Mouse (Mus musculus) myocyte (in vitro differentiated cells): ENCODE measurements at regions not wholly inside any gene's neighbourhood (a gene's known extent, or its start where the extent isn't known, plus 50 kb on each side); places are given as distances from the start of the nearest gene placed in this dataset.
A peak's percentile ranks its signal among the peaks of the same experiment; 100 is the strongest.
"Not testable (repeated sequence)": the region's sequence is repeated elsewhere in the genome, so short reads cannot be mapped to it uniquely, and the experiment has no call there.

Experiments
- H3K27me3 ChIP-seq: one replicate; pipeline ENCODE4 v1.6.1; 2011; ENCODE audit not compliant: control insufficient read depth, insufficient read depth, insufficient read length
- H3K36me3 ChIP-seq: one replicate; pipeline ENCODE4 v1.6.1; 2011; ENCODE audit not compliant: control insufficient read depth, insufficient read depth
- H3K4me2 ChIP-seq: one replicate; pipeline ENCODE4 v1.6.1; 2011; ENCODE audit warnings: low read depth, control low read depth
- H3K4me3 ChIP-seq: one replicate; pipeline ENCODE4 v1.5.1; 2011; ENCODE audit warnings: mild to moderate bottlenecking, control low read depth, moderate library complexity
- H3K79me2 ChIP-seq: one replicate; pipeline ENCODE4 v1.6.1; 2011; ENCODE audit not compliant: control insufficient read depth, insufficient read depth
- H3ac ChIP-seq: one replicate; pipeline ENCODE4 v1.6.1; 2011; ENCODE audit not compliant: control insufficient read depth, insufficient read length
- CEBPB ChIP-seq: IDR thresholded peaks from 2 replicates; pipeline ENCODE4 v1.6.1; 2011; ENCODE audit warnings: mild to moderate bottlenecking, moderate library complexity; ENCODE audit not compliant: poor library complexity, insufficient read depth, severe bottlenecking
- E2F4 ChIP-seq: IDR thresholded peaks from one replicate; pipeline ENCODE4 v1.6.1; 2011; ENCODE audit warnings: mild to moderate bottlenecking, control low read depth, moderate library complexity; ENCODE audit not compliant: insufficient read depth
- MAX ChIP-seq: IDR thresholded peaks from one replicate; pipeline ENCODE4 v1.6.1; 2011; ENCODE audit warnings: low read depth, mild to moderate bottlenecking, control low read depth
- MYOD1 ChIP-seq, 3 experiments: IDR thresholded peaks; one replicate each; pipeline ENCODE4 v1.6.1; 2011; ENCODE audit warnings: control low read depth in 2 of 3, low read depth in 2 of 3, mild to moderate bottlenecking in 2 of 3, moderate library complexity in 1 of 3; ENCODE audit not compliant: insufficient read length in 2 of 3, control insufficient read depth in 1 of 3
- MYOG ChIP-seq, 3 experiments: IDR thresholded peaks; one replicate each; pipeline ENCODE4 v1.6.1; 2011; ENCODE audit warnings: control low read depth in 2 of 3, low read depth in 2 of 3, mild to moderate bottlenecking in 2 of 3; ENCODE audit not compliant: insufficient read length in 2 of 3, control insufficient read depth in 1 of 3, insufficient read depth in 1 of 3
- POLR2A ChIP-seq: IDR thresholded peaks from one replicate; pipeline ENCODE4 v1.6.1; 2011; ENCODE audit warnings: low read depth, mild to moderate bottlenecking, control low read depth, moderate library complexity; ENCODE audit not compliant: insufficient read length
- POLR2AphosphoS2 ChIP-seq: IDR thresholded peaks from one replicate; pipeline ENCODE4 v1.6.1; 2011; ENCODE audit warnings: low read depth, control low read depth; ENCODE audit not compliant: insufficient read length
- REST ChIP-seq: IDR thresholded peaks from one replicate; pipeline ENCODE4 v1.6.1; 2011; ENCODE audit warnings: mild to moderate bottlenecking, control low read depth, moderate library complexity; ENCODE audit not compliant: insufficient read depth, insufficient read length
- SRF ChIP-seq: IDR thresholded peaks from one replicate; pipeline ENCODE4 v1.6.1; 2011; ENCODE audit warnings: low read depth; ENCODE audit not compliant: control insufficient read depth, insufficient read length
- TCF12 ChIP-seq: IDR thresholded peaks from one replicate; pipeline ENCODE4 v1.6.1; 2011; ENCODE audit warnings: mild to moderate bottlenecking, control low read depth; ENCODE audit not compliant: poor library complexity, insufficient read depth, severe bottlenecking
- TCF3 ChIP-seq: IDR thresholded peaks from one replicate; pipeline ENCODE4 v1.6.1; 2011; ENCODE audit warnings: low read depth, control low read depth; ENCODE audit not compliant: insufficient read length
- USF1 ChIP-seq: IDR thresholded peaks from one replicate; pipeline ENCODE4 v1.6.1; 2011; ENCODE audit warnings: low read depth, mild to moderate bottlenecking, control low read depth, moderate library complexity

DNA sequence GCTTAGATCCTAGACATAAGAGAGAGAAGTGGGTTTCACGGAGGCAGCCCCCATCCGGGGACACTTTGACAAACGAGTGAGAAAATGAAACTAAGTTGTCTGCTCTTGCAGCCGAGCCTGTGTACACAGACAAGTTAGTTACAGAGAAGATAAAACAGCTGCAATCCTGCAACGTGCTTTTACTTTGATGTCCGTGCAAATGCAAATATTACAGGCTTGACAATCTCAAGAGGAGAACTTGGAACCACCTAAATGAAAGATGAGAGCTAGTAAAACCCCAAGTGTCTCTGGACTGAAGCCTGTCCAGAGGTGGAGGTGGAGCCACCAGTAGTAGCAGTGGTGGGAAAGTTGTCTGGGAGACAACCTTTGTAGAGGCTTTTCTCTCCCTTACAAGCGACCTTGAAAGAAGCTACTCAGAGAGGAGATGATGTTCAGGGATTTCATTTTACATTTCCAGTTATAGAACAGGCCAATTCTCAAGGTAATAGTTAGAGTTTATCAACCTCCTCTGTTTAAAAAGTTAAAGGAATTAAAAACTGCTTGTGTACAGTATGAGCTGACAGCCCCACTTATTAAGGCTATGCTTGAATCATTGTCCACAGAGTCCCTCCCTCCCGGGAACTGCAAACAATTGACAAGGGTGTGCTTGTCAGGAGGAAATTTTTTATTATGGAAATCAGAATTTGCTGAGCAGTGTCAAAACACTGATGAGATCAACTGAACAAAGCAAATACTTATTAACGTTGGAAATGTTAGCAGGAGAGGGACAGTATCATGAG is 99.7 kb upstream of the Ppp6c start:
- H3ac ChIP-seq: no peak overlapping the region
- no peaks in the 10 kb centered on the region for H3K79me2 ChIP-seq
- TF ChIP-seq REST (no peak), POLR2AphosphoS2 (no peak), SRF (no peak), TCF3 (no peak), MYOG (IDR thresholded peaks at IDR 0.05; ENCODE audit: control insufficient read depth in 1 of 3, insufficient read depth in 1 of 3, insufficient read length in 2 of 3, low read depth in 2 of 3) (no peak), MAX (no peak), CEBPB (no peak), POLR2A (no peak), USF1 (no peak), MYOD1 (IDR thresholded peaks at IDR 0.05; ENCODE audit: control insufficient read depth in 1 of 3, insufficient read length in 2 of 3, low read depth in 2 of 3) (no peak), E2F4 (no peak), TCF12 (no peak)
- H3K4me2 ChIP-seq: peak overlapping the region; percentile 71
- H3K4me3 ChIP-seq: peak overlapping the region; percentile 5
- no peaks in the 10 kb centered on the region for H3K27me3 ChIP-seq
- H3K36me3 ChIP-seq: no peaks in the 10 kb centered on the region

GRCm38 (mm10) chr2:39325122-39325521 is 98.9 kb upstream of the Ppp6c start:
- H3K4me2 ChIP-seq: peak overlapping the region; percentile 71
- not testable (repeated sequence) for H3K36me3 ChIP-seq, H3K27me3 ChIP-seq, H3K79me2 ChIP-seq, H3ac ChIP-seq
- peak overlapping the region; percentile 5 for H3K4me3 ChIP-seq

DNA sequence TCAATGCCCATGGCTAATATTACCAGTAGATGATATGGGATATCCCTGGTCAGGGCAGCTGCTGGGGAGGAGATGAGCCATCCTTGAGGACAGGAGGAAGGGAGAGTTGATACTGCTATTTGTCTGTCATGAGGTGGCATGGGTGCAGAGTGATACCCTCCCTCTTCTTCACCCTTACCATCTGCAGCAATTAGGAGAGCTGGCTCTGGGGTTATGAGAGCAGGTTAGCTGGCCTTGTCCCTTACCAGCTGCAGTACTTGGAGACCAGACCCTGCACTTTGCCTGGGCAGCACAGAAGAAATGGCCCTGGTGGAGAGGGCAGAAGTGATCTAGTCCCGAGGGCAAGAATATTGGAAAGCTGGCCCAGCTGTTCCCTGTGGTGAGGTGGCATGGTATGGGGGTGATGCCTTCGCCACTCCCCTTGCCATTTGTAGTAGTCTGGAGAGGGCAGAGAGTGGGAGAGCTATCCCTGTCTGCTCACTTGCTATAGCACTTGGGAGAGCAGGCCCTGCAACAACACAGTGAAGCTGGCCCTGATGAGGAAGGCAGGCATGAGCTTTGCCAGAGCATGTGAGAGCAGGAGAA is 73.6 kb upstream of the Ppp6c start:
- Histone ChIP-seq H3K79me2 (no peaks in the 10 kb centered on the region), H3ac (no peak overlapping the region), H3K4me3 (no peak overlapping the region), H3K27me3 (no peaks in the 10 kb centered on the region), H3K4me2 (peak overlapping the region; percentile 4), H3K36me3 (no peaks in the 10 kb centered on the region)
- TF ChIP-seq REST (no peak), POLR2A (no peak), POLR2AphosphoS2 (no peak), USF1 (no peak), MYOD1 (IDR thresholded peaks at IDR 0.05; ENCODE audit: control insufficient read depth in 1 of 3, insufficient read length in 2 of 3, low read depth in 2 of 3) (peak in 2 of 3 experiments; percentile 63 to 84), TCF12 (no peak), CEBPB (no peak), TCF3 (no peak), MYOG (IDR thresholded peaks at IDR 0.05; ENCODE audit: control insufficient read depth in 1 of 3, insufficient read depth in 1 of 3, insufficient read length in 2 of 3, low read depth in 2 of 3) (peak in 2 of 3 experiments; percentile 67 to 84), MAX (no peak), SRF (peak; percentile 56), E2F4 (no peak)

GRCm38 (mm10) chr2:39299290-39299689 is 73.0 kb upstream of the Ppp6c start:
- Histone ChIP-seq H3K36me3 (no peaks in the 10 kb centered on the region), H3K4me3 (no peak overlapping the region), H3K4me2 (peak overlapping the region; percentile 4), H3ac (no peak overlapping the region), H3K27me3 (no peaks in the 10 kb centered on the region), H3K79me2 (no peaks in the 10 kb centered on the region)
- no peak for TF ChIP-seq POLR2AphosphoS2
- no peak for TF ChIP-seq E2F4
- TF ChIP-seq MYOD1 (IDR thresholded peaks at IDR 0.05; ENCODE audit: control insufficient read depth in 1 of 3, insufficient read length in 2 of 3, low read depth in 2 of 3): peak in 2 of 3 experiments; percentile 38 to 55
- TF ChIP-seq MAX: no peak
- TF ChIP-seq USF1: no peak
- no peak for TF ChIP-seq POLR2A
- no peak for TF ChIP-seq TCF3
- TF ChIP-seq REST: no peak
- TF ChIP-seq SRF: no peak
- TF ChIP-seq CEBPB: no peak
- peak in 1 of 3 experiments; percentile 43 for TF ChIP-seq MYOG (IDR thresholded peaks at IDR 0.05; ENCODE audit: control insufficient read depth in 1 of 3, insufficient read depth in 1 of 3, insufficient read length in 2 of 3, low read depth in 2 of 3)

DNA sequence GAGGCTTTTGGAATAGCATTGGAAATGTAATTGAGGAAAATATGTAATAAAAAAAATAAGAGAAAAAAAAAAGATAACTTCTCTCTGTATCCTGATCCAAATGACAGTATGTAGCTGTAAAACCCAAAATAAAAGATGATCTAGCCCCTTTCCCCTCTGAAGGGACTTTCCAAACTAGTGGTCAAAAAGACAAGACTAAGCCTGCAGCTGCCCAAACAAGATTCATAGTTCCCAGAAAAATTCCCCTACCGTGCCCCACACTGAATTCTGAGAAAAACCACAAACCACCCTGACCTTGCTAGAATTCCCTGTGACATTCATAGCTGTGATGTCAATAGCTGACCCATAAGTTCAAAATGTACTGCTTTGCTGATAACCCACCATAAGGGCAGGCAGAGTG is 69.2 kb upstream of the Ppp6c start:
- Histone ChIP-seq H3ac (no peak overlapping the region), H3K36me3 (no peaks in the 10 kb centered on the region)

More for the DNA sequence above, 69.2 kb upstream of the Ppp6c start:
- Histone ChIP-seq H3K4me2 (no peak overlapping the region), H3K27me3 (no peaks in the 10 kb centered on the region), H3K79me2 (no peaks in the 10 kb centered on the region), H3K4me3 (no peak overlapping the region)
- no peak for TF ChIP-seq E2F4
- peak; percentile 76 for TF ChIP-seq TCF12
- no peak for TF ChIP-seq MAX
- TF ChIP-seq TCF3: no peak
- no peak for TF ChIP-seq MYOG (IDR thresholded peaks at IDR 0.05; ENCODE audit: control insufficient read depth in 1 of 3, insufficient read depth in 1 of 3, insufficient read length in 2 of 3, low read depth in 2 of 3)
- TF ChIP-seq MYOD1 (IDR thresholded peaks at IDR 0.05; ENCODE audit: control insufficient read depth in 1 of 3, insufficient read length in 2 of 3, low read depth in 2 of 3): peak in 2 of 3 experiments; percentile 10
